Mouse (Mus musculus) intestine, postnatal 0 days (tissue): ENCODE data around the gene Adh7. TPM values are rescaled to one million over a fixed set of nuclear protein-coding genes. Genes with fewer than 3 reads are reported as not detected.

Experiments
- ATAC-seq: fragments of 200-750 bp; cut with Nextera tagmentation; 2 replicates; pipeline ENCODE4 v1.8.0; 2017; ENCODE audit warnings: mild to moderate bottlenecking, moderate TSS enrichment, moderate library complexity
- H3K27ac ChIP-seq: fragments of 300-500 bp; sonication (generic); 2 replicates; pipeline ENCODE4 v1.5.1; 2014; ENCODE audit warnings: mild to moderate bottlenecking, low read depth, low read length, moderate library complexity
- H3K27me3 ChIP-seq: fragments of 300-500 bp; sonication (generic); replicated peaks from 2 replicates; pipeline ENCODE4 v1.6.1; 2014; ENCODE audit warnings: low read length, mixed read lengths; ENCODE audit not compliant: control insufficient read depth, insufficient read depth
- H3K36me3 ChIP-seq: fragments of 300-500 bp; sonication (generic); 2 replicates; pipeline ENCODE4 v1.6.1; 2014; ENCODE audit warnings: mild to moderate bottlenecking, moderate library complexity; ENCODE audit not compliant: control insufficient read depth, insufficient read depth
- H3K4me1 ChIP-seq: fragments of 300-500 bp; sonication (generic); replicated peaks from 2 replicates; pipeline ENCODE4 v1.6.1; 2014; ENCODE audit warnings: antibody characterized with exemption, low read length, mixed read lengths; ENCODE audit not compliant: control insufficient read depth, insufficient read depth
- H3K4me2 ChIP-seq: fragments of 300-500 bp; sonication (generic); replicated peaks from 2 replicates; pipeline ENCODE4 v1.6.1; 2014; ENCODE audit warnings: low read depth, mild to moderate bottlenecking, moderate library complexity
- H3K4me3 ChIP-seq: fragments of 300-500 bp; sonication (generic); 2 replicates; pipeline ENCODE4 v1.5.1; 2014; ENCODE audit warnings: low read depth, low read length
- H3K9ac ChIP-seq: fragments of 300-500 bp; sonication (generic); 2 replicates; pipeline ENCODE4 v1.6.1; 2014; ENCODE audit warnings: mild to moderate bottlenecking, low read depth, low read length
- H3K9me3 ChIP-seq: fragments of 300-500 bp; sonication (generic); 2 replicates; pipeline ENCODE4 v1.6.1; 2016; ENCODE audit warnings: mixed run types; ENCODE audit not compliant: control insufficient read depth
- CTCF ChIP-seq: sonication (generic); IDR thresholded peaks from 2 replicates; pipeline ENCODE4 v1.5.1; 2016; ENCODE audit warnings: low read depth, mild to moderate bottlenecking, control low read depth, antibody characterized with exemption, moderate library complexity
- WGBS: fragments of 180-500 bp; shearing (Covaris S2); extraction: QIAGEN DNeasy Blood & Tissue Kit; methylation state at CpG from one replicate; pipeline ENCODE4 v1.1.7; 2014; 5-methylcytosine and 5-hydroxymethylcytosine counted together
- polyA plus RNA-seq: library from polyadenylated mRNA; unstranded; fragments of >200 nt; fragmentation: Nextera tagmentation; extraction: Ambion mirVana; gene quantifications from 2 replicates; pipeline ENCODE4 v1.2.1, GENCODE M21; 2015

Gene Adh7
- polyA plus RNA-seq, 1 experiment from 2014 or later = 0.64 TPM

- Histone ChIP-seq H3K4me3 (no peak overlapping the region), H3K4me1 (no peaks in the 10 kb centered on the region), H3K9ac (no peak overlapping the region), H3K9me3 (no peaks in the 10 kb centered on the region), H3K27ac (no peak overlapping the region), H3K4me2 (no peak overlapping the region), H3K36me3 (no peaks in the 10 kb centered on the region), H3K27me3 (no peaks in the 10 kb centered on the region)
- 72% methylated on average over 5 of the region's 5 CpGs for WGBS
- no peak for ATAC-seq
- no peak for TF ChIP-seq CTCF
These were observed 45.8 kb downstream of the Adh7 start for GRCm38 (mm10) chr3:138263154-138263930.

DNA sequence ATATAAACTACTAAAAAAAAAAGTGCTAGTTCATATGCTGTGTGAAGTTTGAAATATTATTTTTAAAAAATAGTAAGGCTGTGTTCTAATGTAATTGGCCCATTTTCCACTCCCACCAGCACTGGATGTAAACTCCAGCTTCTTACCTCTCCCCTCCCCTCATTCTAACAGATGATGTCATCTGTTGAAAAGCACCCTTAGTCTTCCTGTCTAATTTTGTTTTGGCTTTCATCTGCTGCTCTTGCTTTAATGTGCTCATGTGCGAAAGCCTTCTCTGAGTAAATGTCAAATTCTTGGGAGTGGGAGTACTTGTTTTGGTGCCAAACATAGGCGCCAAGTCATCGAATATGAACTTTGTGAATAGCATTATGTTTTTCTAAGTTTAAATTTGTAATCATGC, 47.1 kb downstream of the Adh7 start:
- 74% methylated on average over 3 of the region's 3 CpGs for WGBS
- Histone ChIP-seq H3K9ac (no peak overlapping the region), H3K9me3 (no peaks in the 10 kb centered on the region), H3K4me1 (no peaks in the 10 kb centered on the region), H3K27ac (no peak overlapping the region), H3K36me3 (no peaks in the 10 kb centered on the region), H3K4me2 (no peak overlapping the region), H3K27me3 (no peaks in the 10 kb centered on the region), H3K4me3 (no peak overlapping the region)
- no peak for ATAC-seq
- TF ChIP-seq CTCF = no peak

- Histone ChIP-seq H3K27me3 (no peaks in the 10 kb centered on the region), H3K4me2 (no peak overlapping the region), H3K9ac (no peak overlapping the region), H3K4me1 (no peaks in the 10 kb centered on the region), H3K9me3 (no peaks in the 10 kb centered on the region), H3K36me3 (no peaks in the 10 kb centered on the region), H3K27ac (no peak overlapping the region), H3K4me3 (no peak overlapping the region)
- 25% methylated on average over 1 of the region's 1 CpGs for WGBS
- TF ChIP-seq CTCF = no peak
- no peak for ATAC-seq
These were observed 52.9 kb downstream of the Adh7 start for GRCm38 (mm10) chr3:138270507-138270906.

GRCm38 (mm10) chr3:138271297-138271696, 53.7 kb downstream of the Adh7 start:
- WGBS = 41% methylated on average over 2 of the region's 2 CpGs
- Histone ChIP-seq H3K36me3 (no peaks in the 10 kb centered on the region), H3K4me3 (no peak overlapping the region), H3K4me1 (no peaks in the 10 kb centered on the region), H3K4me2 (no peak overlapping the region), H3K27me3 (no peaks in the 10 kb centered on the region), H3K9me3 (no peaks in the 10 kb centered on the region), H3K27ac (no peak overlapping the region), H3K9ac (no peak overlapping the region)
- ATAC-seq = no peak
- TF ChIP-seq CTCF = no peak

GRCm38 (mm10) chr3:138273080-138273479, 55.5 kb downstream of the Adh7 start:
- Histone ChIP-seq H3K36me3 (no peaks in the 10 kb centered on the region), H3K9ac (no peak overlapping the region), H3K27ac (no peak overlapping the region), H3K4me1 (0 out of 2 replicates have a peak, but pooled peaks cover 3% of the 10 kb centered on the region), H3K4me2 (no peak overlapping the region), H3K27me3 (no peaks in the 10 kb centered on the region), H3K9me3 (no peaks in the 10 kb centered on the region), H3K4me3 (no peak overlapping the region)
- no peak for TF ChIP-seq CTCF
- no peak for ATAC-seq
- 89% methylated on average over 7 of the region's 7 CpGs for WGBS

GRCm38 (mm10) chr3:138275100-138275499, 57.5 kb downstream of the Adh7 start:
- no peaks in the 10 kb centered on the region for H3K9me3 ChIP-seq
- no peak overlapping the region for H3K4me2 ChIP-seq
- ATAC-seq = no peak
- H3K36me3 ChIP-seq = no peaks in the 10 kb centered on the region
- no peak overlapping the region for H3K9ac ChIP-seq
- no peak overlapping the region for H3K27ac ChIP-seq
- WGBS = 39% methylated on average over 3 of the region's 3 CpGs
- H3K27me3 ChIP-seq = no peaks in the 10 kb centered on the region
- H3K4me3 ChIP-seq = no peak overlapping the region
- 0 out of 2 replicates have a peak, but pooled peaks cover 3% of the 10 kb centered on the region for H3K4me1 ChIP-seq
- no peak for TF ChIP-seq CTCF
